Mouse (Mus musculus) liver, embryonic 14.5 days (tissue): ENCODE measurements around the gene 4930470P17Rik.

Experiments
- CTCF ChIP-seq: IDR thresholded peaks from 2 replicates; pipeline ENCODE4 v1.5.1; 2016; ENCODE audit warnings: antibody characterized with exemption, low read depth, control low read depth
- EP300 ChIP-seq: IDR thresholded peaks from 2 replicates; pipeline ENCODE4 v1.6.1; 2016; ENCODE audit warnings: antibody characterized with exemption, low read depth

DNA sequence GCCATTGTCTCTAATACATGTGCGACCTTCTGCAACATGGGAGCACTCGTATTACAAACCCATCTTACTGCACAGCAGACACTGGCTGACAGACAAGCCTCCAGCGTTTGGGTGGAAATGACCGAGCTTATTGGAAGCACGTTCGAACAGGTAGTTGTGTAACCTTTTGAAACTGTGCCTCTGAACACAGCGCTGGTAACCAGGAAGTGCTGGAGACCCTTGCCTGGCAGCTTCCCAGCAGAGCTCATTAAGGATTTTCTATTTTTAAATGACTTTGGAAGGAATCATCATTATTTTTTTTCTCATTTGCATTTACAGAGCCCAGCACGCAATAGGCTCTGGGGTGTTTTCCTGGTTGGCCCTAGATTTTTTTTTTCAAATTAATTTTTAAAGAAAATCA, 36.9 kb upstream of the 4930470P17Rik start:
- TF ChIP-seq CTCF (no peak), EP300 (no peak)
